In genomic region chr17:65674710-65675171, GRCm38 (mm10) we compare ENCODE assay signal across 11 mouse cellular contexts. TPM values are rescaled to one million over a fixed set of nuclear protein-coding genes. Genes with fewer than 3 reads are reported as not detected.
DNase-seq lines count a peak whose midpoint lies in the region; ATAC-seq and TF ChIP-seq lines count a peak whose summit lies in the region.
"Had no signal": no experiment of that assay in that cellular context is flagged by ENCODE, and none has a peak within 500 bp of the region (broad histone marks: within the 10 kb centered on the region; RNA-seq: fewer than 3 reads in every experiment).

No protein-coding gene starts in this region.

- no peak for TF ChIP-seq POLR2A in olfactory bulb, adult 2 months (IDR thresholded peaks at IDR 0.05; ENCODE audit: insufficient read depth, low read depth, low read length)

- WGBS in liver, embryonic 12.5 days (ENCODE audit: insufficient replicate concordance) = 0% methylated on average over 1 of the region's 1 CpGs
- 22% methylated on average over 1 of the region's 1 CpGs for WGBS in intestine, postnatal 0 days
- 48% methylated on average over 1 of the region's 1 CpGs for WGBS in olfactory bulb, adult 2 months
- WGBS in forebrain, embryonic 11.5 days = 58% methylated on average over 1 of the region's 1 CpGs
- 57% methylated on average over 1 of the region's 1 CpGs for WGBS in forebrain, embryonic 14.5 days

- no peaks in the 10 kb centered on the region for H3K36me3 ChIP-seq in liver, embryonic 12.5 days
- no peaks in the 10 kb centered on the region for H3K36me3 ChIP-seq in intestine, postnatal 0 days (ENCODE audit: control insufficient read depth, insufficient read depth)
- H3K36me3 ChIP-seq in forebrain, embryonic 11.5 days (ENCODE audit: control insufficient read depth, insufficient read depth, low read length) = no peaks in the 10 kb centered on the region
- no peaks in the 10 kb centered on the region for H3K36me3 ChIP-seq in forebrain, embryonic 14.5 days (ENCODE audit: control insufficient read depth, insufficient read depth, low read length)
- H3K36me3 ChIP-seq: forebrain, embryonic 15.5 days had no signal

- H3K4me3 ChIP-seq in liver, embryonic 12.5 days = no peak overlapping the region
- H3K4me3 ChIP-seq in intestine, postnatal 0 days (ENCODE audit: low read depth, low read length) = no peak overlapping the region
- H3K4me3 ChIP-seq in olfactory bulb, adult 2 months (ENCODE audit: insufficient read depth, low read depth, low read length) = no peak overlapping the region
- no peak overlapping the region for H3K4me3 ChIP-seq in forebrain, embryonic 11.5 days (ENCODE audit: low read depth, low read length)
- H3K4me3 ChIP-seq in forebrain, embryonic 14.5 days (ENCODE audit: low read depth, low read length) = no peak overlapping the region
- H3K4me3 ChIP-seq: forebrain, embryonic 15.5 days had no signal

- no peaks in the 10 kb centered on the region for H3K27me3 ChIP-seq in liver, embryonic 12.5 days (replicated peaks)
- H3K27me3 ChIP-seq in intestine, postnatal 0 days (replicated peaks; ENCODE audit: control insufficient read depth, insufficient read depth, low read length) = no peaks in the 10 kb centered on the region
- H3K27me3 ChIP-seq in forebrain, embryonic 11.5 days (ENCODE audit: control insufficient read depth, insufficient read depth, low read length) = no peaks in the 10 kb centered on the region
- no peaks in the 10 kb centered on the region for H3K27me3 ChIP-seq in forebrain, embryonic 14.5 days (replicated peaks; ENCODE audit: control insufficient read depth, insufficient read depth, low read length)
- H3K27me3 ChIP-seq: forebrain, embryonic 15.5 days; Patski had no signal

- H3K9ac ChIP-seq in liver, embryonic 12.5 days = no peak overlapping the region
- H3K9ac ChIP-seq in intestine, postnatal 0 days (ENCODE audit: low read depth, low read length) = no peak overlapping the region
- no peak overlapping the region for H3K9ac ChIP-seq in forebrain, embryonic 11.5 days (ENCODE audit: low read length)
- H3K9ac ChIP-seq in forebrain, embryonic 14.5 days (ENCODE audit: low read length) = no peak overlapping the region
- H3K9ac ChIP-seq: forebrain, embryonic 15.5 days had no signal

- H3K27ac ChIP-seq in liver, embryonic 12.5 days = no peak overlapping the region
- H3K27ac ChIP-seq in intestine, postnatal 0 days (ENCODE audit: low read depth, low read length) = 0 out of 2 replicates have a peak overlapping the region, but pooled peaks have one; percentile 1
- 0 out of 2 replicates have a peak overlapping the region, but pooled peaks have one; percentile 16 for H3K27ac ChIP-seq in olfactory bulb, adult 2 months (ENCODE audit: insufficient read depth, low read depth, low read length)
- H3K27ac ChIP-seq in forebrain, embryonic 11.5 days (ENCODE audit: low read depth, low read length) = no peak overlapping the region
- H3K27ac ChIP-seq in forebrain, embryonic 14.5 days (ENCODE audit: low read depth, low read length) = no peak overlapping the region
- H3K27ac ChIP-seq: forebrain, embryonic 15.5 days had no signal

- peaks cover 12% of the 10 kb centered on the region for H3K4me1 ChIP-seq in liver, embryonic 12.5 days
- H3K4me1 ChIP-seq in intestine, postnatal 0 days (replicated peaks; ENCODE audit: control insufficient read depth, insufficient read depth, low read length) = peaks cover 8% of the 10 kb centered on the region
- peaks cover 2% of the 10 kb centered on the region for H3K4me1 ChIP-seq in olfactory bulb, adult 2 months (ENCODE audit: control insufficient read depth, insufficient read depth, low read length)
- no peaks in the 10 kb centered on the region for H3K4me1 ChIP-seq in forebrain, embryonic 11.5 days (replicated peaks; ENCODE audit: control insufficient read depth, insufficient read depth, low read length)
- no peaks in the 10 kb centered on the region for H3K4me1 ChIP-seq in forebrain, embryonic 14.5 days (ENCODE audit: control insufficient read depth, insufficient read depth, low read length)

- H3K4me2 ChIP-seq in liver, embryonic 12.5 days = no peak overlapping the region
- no peak overlapping the region for H3K4me2 ChIP-seq in intestine, postnatal 0 days (replicated peaks; ENCODE audit: low read depth)
- no peak overlapping the region for H3K4me2 ChIP-seq in forebrain, embryonic 11.5 days (ENCODE audit: low read depth, low read length, severe bottlenecking)
- H3K4me2 ChIP-seq in forebrain, embryonic 14.5 days (ENCODE audit: low read length) = no peak overlapping the region
- H3K4me2 ChIP-seq: forebrain, embryonic 15.5 days had no signal

- ATAC-seq in liver, embryonic 12.5 days = peak; percentile 44; the same call in 1 of the 2 replicates
- ATAC-seq in intestine, postnatal 0 days = peak; percentile 12; the same call in 1 of the 2 replicates
- no peak for ATAC-seq in forebrain, embryonic 11.5 days (replicated peaks; ENCODE audit: low FRiP score)
- ATAC-seq in forebrain, embryonic 14.5 days = no peak
- ATAC-seq: forebrain, embryonic 15.5 days; Patski had no signal

- H3K9me3 ChIP-seq in liver, embryonic 12.5 days (replicated peaks) = no peaks in the 10 kb centered on the region
- no peaks in the 10 kb centered on the region for H3K9me3 ChIP-seq in intestine, postnatal 0 days (ENCODE audit: control insufficient read depth)
- no peaks in the 10 kb centered on the region for H3K9me3 ChIP-seq in forebrain, embryonic 11.5 days (ENCODE audit: control insufficient read depth, low read length)
- no peaks in the 10 kb centered on the region for H3K9me3 ChIP-seq in forebrain, embryonic 14.5 days (replicated peaks; ENCODE audit: control insufficient read depth, low read length)
- H3K9me3 ChIP-seq: forebrain, embryonic 15.5 days had no signal

- no peak for DNase-seq in liver
- peak; percentile 21 for DNase-seq in brain, adult 2 months (ENCODE audit: low read depth, low spot score)
- no peak for DNase-seq in thymus, postnatal 14 days
- no peak for DNase-seq in forebrain, embryonic 11.5 days (ENCODE audit: low spot score)
- DNase-seq in forebrain, embryonic 14.5 days (ENCODE audit: low spot score) = no peak
- DNase-seq: cerebellum, adult 11-12 months had no signal

- TF ChIP-seq CTCF in intestine, postnatal 0 days (IDR thresholded peaks at IDR 0.05; ENCODE audit: low read depth) = no peak
- TF ChIP-seq CTCF in olfactory bulb, adult 2 months (IDR thresholded peaks at IDR 0.05; ENCODE audit: insufficient read depth, low read depth, low read length) = no peak

RNA-seq across cellular contexts. Expression of gene Txndc2, which starts 32.8 kb away (rescaled TPM):
- not detected in 2 replicates for polyA plus RNA-seq in liver, embryonic 12.5 days (2016; fragmentation: Nextera tagmentation; extraction: Ambion mirVana)
- polyA plus RNA-seq in intestine, postnatal 0 days (2015; fragmentation: Nextera tagmentation; extraction: Ambion mirVana) = not detected in 2 replicates
- not detected in 2 replicates for polyA plus RNA-seq in olfactory bulb, adult 2 months (2012; ENCODE audit: insufficient read depth, insufficient read length, low replicate concordance, missing spikeins)
- 0.24 and 0.39 TPM in 2 replicates for polyA plus RNA-seq in forebrain, embryonic 11.5 days (2014; fragmentation: Nextera tagmentation; extraction: Ambion mirVana)
- polyA plus RNA-seq in forebrain, embryonic 14.5 days (2014; fragmentation: Nextera tagmentation; extraction: Ambion mirVana) = 0.19 TPM in 1 of 2 replicates, not detected in the other
- polyA plus RNA-seq: Patski had no signal

Comparison
In these comparisons a context has a peak if more than half of its experiments do, and no peak if none do; other contexts are left out.
1. ATAC-seq: peak in liver, embryonic 12.5 days (single experiment) and intestine, postnatal 0 days (single experiment); none in forebrain, embryonic 11.5 days (single experiment) and forebrain, embryonic 14.5 days (single experiment).
2. H3K27ac ChIP-seq: peak in intestine, postnatal 0 days (single experiment) and olfactory bulb, adult 2 months (single experiment); none in liver, embryonic 12.5 days (single experiment), forebrain, embryonic 11.5 days (single experiment) and forebrain, embryonic 14.5 days (single experiment).